Mouse (Mus musculus) kidney, embryonic 15.5 days (tissue): ENCODE measurements at regions not wholly inside any gene's neighbourhood (a gene's known extent, or its start where the extent isn't known, plus 50 kb on each side); places are given as distances from the start of the nearest gene placed in this dataset.

Source experiments
- ATAC-seq: fragments of 200-750 bp; cut with Nextera tagmentation; replicated peaks from 2 replicates; pipeline ENCODE4 v1.8.0; 2017; ENCODE audit warnings: moderate TSS enrichment; ENCODE audit not compliant: low FRiP score
- H3K27ac ChIP-seq: fragments of 300-500 bp; sonication (generic); 2 replicates; pipeline ENCODE4 v1.5.1; 2015; ENCODE audit warnings: mild to moderate bottlenecking, inconsistent platforms
- H3K27me3 ChIP-seq: fragments of 300-500 bp; sonication (generic); 2 replicates; pipeline ENCODE4 v1.6.1; 2015; ENCODE audit warnings: inconsistent platforms
- H3K36me3 ChIP-seq: fragments of 300-500 bp; sonication (generic); 2 replicates; pipeline ENCODE4 v1.6.1; 2015; ENCODE audit warnings: inconsistent platforms
- H3K4me1 ChIP-seq: fragments of 300-500 bp; sonication (generic); 2 replicates; pipeline ENCODE4 v1.6.1; 2015; ENCODE audit warnings: inconsistent platforms
- H3K4me2 ChIP-seq: fragments of 300-500 bp; sonication (generic); 2 replicates; pipeline ENCODE4 v1.6.1; 2015; ENCODE audit warnings: moderate library complexity, mild to moderate bottlenecking, inconsistent platforms
- H3K4me3 ChIP-seq: fragments of 300-500 bp; sonication (generic); replicated peaks from 2 replicates; pipeline ENCODE4 v1.5.1; 2015; ENCODE audit warnings: mild to moderate bottlenecking, inconsistent platforms
- H3K9ac ChIP-seq: fragments of 300-500 bp; sonication (generic); 2 replicates; pipeline ENCODE4 v1.6.1; 2015; ENCODE audit warnings: mild to moderate bottlenecking, inconsistent platforms
- H3K9me3 ChIP-seq: fragments of 300-500 bp; sonication (generic); replicated peaks from 2 replicates; pipeline ENCODE4 v1.6.1; 2016; ENCODE audit warnings: inconsistent platforms
- WGBS: fragments of 180-500 bp; shearing (Covaris S2); methylation state at CpG from one replicate; pipeline ENCODE4 v1.1.7; 2015; ENCODE audit warnings: mixed read lengths; 5-methylcytosine and 5-hydroxymethylcytosine counted together

- Histone ChIP-seq H3K4me3 (no peak overlapping the region), H3K27ac (no peak overlapping the region), H3K4me2 (no peak overlapping the region), H3K4me1 (no peaks in the 10 kb centered on the region), H3K9me3 (no peaks in the 10 kb centered on the region), H3K27me3 (no peaks in the 10 kb centered on the region), H3K9ac (no peak overlapping the region), H3K36me3 (no peaks in the 10 kb centered on the region)
- 86% methylated on average over 2 of the region's 2 CpGs for WGBS
- no peak for ATAC-seq
Observed at GRCm38 (mm10) chr6:20555320-20555883, 659.9 kb upstream of the Kcnd2 start.

DNA sequence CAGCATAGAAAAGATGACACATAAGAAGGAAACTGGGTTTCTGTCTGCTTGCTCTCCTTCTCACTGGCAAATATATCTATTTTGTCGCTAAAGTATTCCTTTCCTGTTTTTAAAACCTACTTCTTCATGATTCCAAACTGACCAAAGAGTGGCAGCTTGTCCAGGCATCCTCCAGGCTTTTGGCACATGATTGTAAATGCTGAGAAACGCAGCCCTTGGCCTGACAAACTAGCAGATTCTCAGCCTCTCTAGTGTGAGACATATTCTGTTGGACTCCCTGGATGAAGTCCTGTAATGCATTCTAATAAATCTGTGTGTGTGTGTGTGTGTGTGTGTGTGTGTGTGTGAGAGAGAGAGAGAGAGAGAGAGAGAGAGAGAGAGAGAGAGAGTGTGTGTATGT is 642.7 kb upstream of the Kcnd2 start:
- WGBS: 77% methylated on average over 2 of the region's 2 CpGs

GRCm38 (mm10) chr6:20574734-20575133 is 640.6 kb upstream of the Kcnd2 start:
- H3K9me3 ChIP-seq: no peaks in the 10 kb centered on the region
- no peaks in the 10 kb centered on the region for H3K27me3 ChIP-seq
- no peak for ATAC-seq
- no peaks in the 10 kb centered on the region for H3K4me1 ChIP-seq
- H3K27ac ChIP-seq: no peak overlapping the region
- H3K4me2 ChIP-seq: no peak overlapping the region
- WGBS: 91% methylated on average over 3 of the region's 3 CpGs
- H3K4me3 ChIP-seq: no peak overlapping the region
- no peaks in the 10 kb centered on the region for H3K36me3 ChIP-seq
- no peak overlapping the region for H3K9ac ChIP-seq

More for the DNA sequence above, 642.7 kb upstream of the Kcnd2 start:
- no peak overlapping the region for H3K27ac ChIP-seq
- H3K4me3 ChIP-seq: no peak overlapping the region
- ATAC-seq: no peak
- no peaks in the 10 kb centered on the region for H3K27me3 ChIP-seq
- H3K4me1 ChIP-seq: no peaks in the 10 kb centered on the region
- no peaks in the 10 kb centered on the region for H3K36me3 ChIP-seq
- H3K9me3 ChIP-seq: no peaks in the 10 kb centered on the region
- H3K9ac ChIP-seq: no peak overlapping the region
- no peak overlapping the region for H3K4me2 ChIP-seq

GRCm38 (mm10) chr6:20598783-20599182 is 616.5 kb upstream of the Kcnd2 start:
- no peaks in the 10 kb centered on the region for H3K4me1 ChIP-seq
- 70% methylated on average over 1 of the region's 1 CpGs for WGBS
- H3K36me3 ChIP-seq: no peaks in the 10 kb centered on the region
- H3K4me3 ChIP-seq: no peak overlapping the region
- H3K27me3 ChIP-seq: no peaks in the 10 kb centered on the region
- no peak overlapping the region for H3K4me2 ChIP-seq
- H3K9ac ChIP-seq: no peak overlapping the region
- no peak for ATAC-seq
- no peak overlapping the region for H3K27ac ChIP-seq
- no peaks in the 10 kb centered on the region for H3K9me3 ChIP-seq

- Histone ChIP-seq H3K4me3 (no peak overlapping the region), H3K27me3 (no peaks in the 10 kb centered on the region), H3K9ac (no peak overlapping the region), H3K9me3 (no peaks in the 10 kb centered on the region), H3K27ac (no peak overlapping the region), H3K4me1 (no peaks in the 10 kb centered on the region), H3K4me2 (no peak overlapping the region), H3K36me3 (no peaks in the 10 kb centered on the region)
- no peak for ATAC-seq
- WGBS: 91% methylated on average over 2 of the region's 2 CpGs
Observed at GRCm38 (mm10) chr6:20604170-20604569, 611.1 kb upstream of the Kcnd2 start.

- Histone ChIP-seq H3K27ac (no peak overlapping the region), H3K4me1 (no peaks in the 10 kb centered on the region), H3K9ac (no peak overlapping the region), H3K4me2 (no peak overlapping the region), H3K27me3 (no peaks in the 10 kb centered on the region), H3K36me3 (no peaks in the 10 kb centered on the region), H3K4me3 (no peak overlapping the region), H3K9me3 (no peaks in the 10 kb centered on the region)
- 56% methylated on average over 1 of the region's 1 CpGs for WGBS
- no peak for ATAC-seq
Observed at GRCm38 (mm10) chr6:20620476-20620875, 594.8 kb upstream of the Kcnd2 start.

- ATAC-seq: peak; percentile 46; the same call in 1 of the 2 replicates
- no peak overlapping the region for H3K4me3 ChIP-seq
- 38% methylated on average over 3 of the region's 3 CpGs for WGBS
- H3K27ac ChIP-seq: no peak overlapping the region
- no peaks in the 10 kb centered on the region for H3K36me3 ChIP-seq
- H3K27me3 ChIP-seq: no peaks in the 10 kb centered on the region
- no peak overlapping the region for H3K4me2 ChIP-seq
- H3K9ac ChIP-seq: no peak overlapping the region
- H3K4me1 ChIP-seq: no peaks in the 10 kb centered on the region
- H3K9me3 ChIP-seq: no peaks in the 10 kb centered on the region
Observed at GRCm38 (mm10) chr6:20626382-20626781, 588.9 kb upstream of the Kcnd2 start.

GRCm38 (mm10) chr6:20627071-20627470 is 588.2 kb upstream of the Kcnd2 start:
- Histone ChIP-seq H3K9ac (no peak overlapping the region), H3K27ac (0 out of 2 replicates have a peak overlapping the region, but pooled peaks have one; percentile 39), H3K4me1 (no peaks in the 10 kb centered on the region), H3K36me3 (no peaks in the 10 kb centered on the region), H3K4me2 (no peak overlapping the region), H3K9me3 (no peaks in the 10 kb centered on the region), H3K27me3 (no peaks in the 10 kb centered on the region), H3K4me3 (no peak overlapping the region)
- ATAC-seq: no peak
- 63% methylated on average over 1 of the region's 1 CpGs for whole genome bisulfite sequencing

- no peak overlapping the region for H3K9ac ChIP-seq
- no peaks in the 10 kb centered on the region for H3K27me3 ChIP-seq
- no peaks in the 10 kb centered on the region for H3K9me3 ChIP-seq
- no peak overlapping the region for H3K4me3 ChIP-seq
- ATAC-seq: no peak
- H3K4me2 ChIP-seq: no peak overlapping the region
- WGBS: 80% methylated on average over 3 of the region's 3 CpGs
- no peak overlapping the region for H3K27ac ChIP-seq
- no peaks in the 10 kb centered on the region for H3K36me3 ChIP-seq
- no peaks in the 10 kb centered on the region for H3K4me1 ChIP-seq
Observed at GRCm38 (mm10) chr6:20640301-20640700, 575.0 kb upstream of the Kcnd2 start.

DNA sequence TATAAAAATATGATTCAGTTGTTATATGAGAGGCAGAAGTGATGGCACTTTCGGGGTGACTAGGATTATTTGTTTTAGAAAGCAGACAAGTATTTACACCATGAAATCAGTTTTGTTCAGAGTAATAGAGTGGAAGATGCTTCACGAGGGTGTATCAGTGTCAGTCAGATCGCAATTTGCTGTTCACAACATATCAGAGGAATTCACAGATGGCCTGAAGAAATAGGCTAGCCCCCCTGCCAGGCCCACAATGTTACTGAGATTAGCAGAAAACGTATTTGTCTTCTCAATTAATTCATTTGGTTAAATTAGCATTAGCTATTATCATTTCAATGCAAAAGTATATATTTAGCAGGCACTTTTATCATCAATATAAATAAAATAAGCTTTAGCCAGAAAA is 573.9 kb upstream of the Kcnd2 start:
- Histone ChIP-seq H3K36me3 (no peaks in the 10 kb centered on the region), H3K27me3 (no peaks in the 10 kb centered on the region), H3K9ac (no peak overlapping the region), H3K27ac (no peak overlapping the region), H3K4me3 (no peak overlapping the region), H3K9me3 (no peaks in the 10 kb centered on the region), H3K4me2 (no peak overlapping the region), H3K4me1 (no peaks in the 10 kb centered on the region)
- WGBS: 70% methylated on average over 4 of the region's 4 CpGs
- no peak for ATAC-seq

DNA sequence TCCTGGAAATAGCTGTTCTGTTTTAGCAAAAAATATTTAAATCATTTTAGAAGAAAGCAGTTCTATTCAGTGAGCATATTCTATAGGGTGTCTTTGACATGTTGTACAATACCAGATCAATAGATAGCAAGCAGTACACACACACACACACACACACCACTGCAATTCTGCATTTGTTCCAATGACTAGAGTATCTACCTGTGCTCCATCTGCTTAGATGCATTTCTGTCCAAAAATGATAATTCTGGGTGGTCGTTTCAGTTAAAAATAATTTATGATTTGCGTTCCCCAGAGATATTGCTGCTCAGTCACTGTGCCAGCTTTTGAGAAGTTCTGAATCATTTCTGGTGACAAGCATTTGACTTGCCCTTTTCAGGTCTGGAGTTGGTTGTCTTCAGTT is 573.5 kb upstream of the Kcnd2 start:
- Histone ChIP-seq H3K27me3 (no peaks in the 10 kb centered on the region), H3K4me3 (no peak overlapping the region), H3K36me3 (no peaks in the 10 kb centered on the region), H3K9me3 (no peaks in the 10 kb centered on the region), H3K4me1 (no peaks in the 10 kb centered on the region), H3K27ac (no peak overlapping the region), H3K4me2 (no peak overlapping the region), H3K9ac (no peak overlapping the region)
- 79% methylated on average over 2 of the region's 2 CpGs for WGBS
- no peak for ATAC-seq

DNA sequence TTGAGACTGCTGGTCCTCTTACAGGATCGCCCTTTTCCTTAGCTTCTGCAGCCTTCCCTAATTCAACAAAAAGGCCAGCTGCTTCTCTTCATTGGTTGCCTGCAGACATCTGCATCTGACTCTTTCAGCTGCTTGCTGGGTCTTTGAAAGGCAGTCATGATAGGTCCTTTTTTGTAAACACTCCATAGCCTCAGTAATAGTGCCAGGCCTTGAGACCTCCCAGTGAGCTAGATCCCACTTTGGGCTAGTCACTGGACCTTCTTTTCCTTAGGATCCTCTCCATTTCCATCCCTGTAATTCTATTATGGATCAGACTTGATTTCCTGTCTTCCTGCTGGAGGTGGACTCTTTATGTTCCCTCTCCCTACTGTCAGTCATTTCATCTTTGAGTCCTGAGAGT is 558.3 kb upstream of the Kcnd2 start:
- no peak overlapping the region for H3K27ac ChIP-seq
- WGBS: 77% methylated on average over 1 of the region's 1 CpGs
- H3K4me1 ChIP-seq: no peaks in the 10 kb centered on the region
- H3K4me3 ChIP-seq: no peak overlapping the region
- ATAC-seq: no peak
- H3K9me3 ChIP-seq: no peaks in the 10 kb centered on the region
- no peaks in the 10 kb centered on the region for H3K27me3 ChIP-seq
- H3K9ac ChIP-seq: no peak overlapping the region
- no peaks in the 10 kb centered on the region for H3K36me3 ChIP-seq
- no peak overlapping the region for H3K4me2 ChIP-seq

- Histone ChIP-seq H3K27me3 (no peaks in the 10 kb centered on the region), H3K36me3 (no peaks in the 10 kb centered on the region), H3K9me3 (no peaks in the 10 kb centered on the region), H3K4me3 (no peak overlapping the region), H3K4me1 (no peaks in the 10 kb centered on the region), H3K9ac (no peak overlapping the region), H3K4me2 (no peak overlapping the region), H3K27ac (no peak overlapping the region)
- WGBS: 69% methylated on average over 1 of the region's 1 CpGs
- ATAC-seq: peak; percentile 60
Observed at GRCm38 (mm10) chr6:20673219-20673618, 542.1 kb upstream of the Kcnd2 start.
